Mouse (Mus musculus) intestine, embryonic 15.5 days (tissue): Measurements from ENCODE around the gene D7Ertd443e. TPM values are rescaled to one million over a fixed set of nuclear protein-coding genes. Genes with fewer than 3 reads are reported as not detected.

ENCODE experiments used
- ATAC-seq: fragments of 200-750 bp; cut with Nextera tagmentation; 2 replicates; pipeline ENCODE4 v1.8.0; 2017; ENCODE audit warnings: moderate TSS enrichment, moderate library complexity
- H3K27ac ChIP-seq: fragments of 300-500 bp; sonication (generic); 2 replicates; pipeline ENCODE4 v1.5.1; 2015; ENCODE audit warnings: mild to moderate bottlenecking, inconsistent platforms
- H3K27me3 ChIP-seq: fragments of 300-500 bp; sonication (generic); replicated peaks from 2 replicates; pipeline ENCODE4 v1.6.1; 2015; ENCODE audit warnings: inconsistent platforms
- H3K36me3 ChIP-seq: fragments of 300-500 bp; sonication (generic); 2 replicates; pipeline ENCODE4 v1.6.1; 2015; ENCODE audit warnings: inconsistent platforms
- H3K4me1 ChIP-seq: fragments of 300-500 bp; sonication (generic); replicated peaks from 2 replicates; pipeline ENCODE4 v1.6.1; 2015; ENCODE audit warnings: inconsistent platforms
- H3K4me2 ChIP-seq: fragments of 300-500 bp; sonication (generic); replicated peaks from 2 replicates; pipeline ENCODE4 v1.6.1; 2015; ENCODE audit warnings: mild to moderate bottlenecking, inconsistent platforms
- H3K4me3 ChIP-seq: fragments of 300-500 bp; sonication (generic); replicated peaks from 2 replicates; pipeline ENCODE4 v1.5.1; 2015; ENCODE audit warnings: inconsistent platforms
- H3K9ac ChIP-seq: fragments of 300-500 bp; sonication (generic); 2 replicates; pipeline ENCODE4 v1.6.1; 2015; ENCODE audit warnings: inconsistent platforms
- H3K9me3 ChIP-seq: fragments of 300-500 bp; sonication (generic); 2 replicates; pipeline ENCODE4 v1.6.1; 2016; ENCODE audit warnings: inconsistent platforms
- WGBS: fragments of 180-500 bp; shearing (Covaris S2); methylation state at CpG from one replicate; pipeline ENCODE4 v1.1.7; 2015; 5-methylcytosine and 5-hydroxymethylcytosine counted together
- polyA plus RNA-seq: library from polyadenylated mRNA; unstranded; fragments of >200 nt; fragmentation: Nextera tagmentation; extraction: Ambion mirVana; gene quantifications from 2 replicates; pipeline ENCODE4 v1.2.1, GENCODE M21; 2015

D7Ertd443e gene
- 0.05 TPM in 1 of 2 replicates, not detected in the other for polyA plus RNA-seq

DNA sequence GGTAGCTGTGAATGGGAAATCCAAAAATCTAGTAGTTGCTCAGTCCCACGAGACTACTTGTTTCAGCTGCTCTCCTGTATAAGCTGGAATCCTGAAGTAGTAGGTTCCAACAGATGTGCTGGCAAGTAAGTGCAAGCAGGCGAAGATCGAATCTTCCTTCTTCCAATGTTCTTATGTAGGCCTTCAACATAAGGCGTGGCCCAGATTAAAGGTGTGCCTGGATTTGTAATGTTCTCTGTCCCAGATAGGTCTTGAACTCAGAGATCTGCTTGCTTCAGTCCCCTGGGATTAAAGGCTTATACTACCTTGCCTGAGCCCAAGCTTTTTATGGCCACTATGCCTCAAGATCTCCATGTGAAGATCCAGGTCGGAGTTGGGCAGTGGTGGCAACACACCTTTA is at the start of gene D7Ertd443e:
D7Ertd443e (minus strand) TSS at position 101 of the 400 bp plus-strand sequence.
- H3K4me2 ChIP-seq: no peak within 1 kb of the TSS
- no peaks in the 10 kb centered on the region for H3K27me3 ChIP-seq
- no peaks in the 10 kb centered on the region for H3K4me1 ChIP-seq
- no peaks in the 10 kb centered on the region for H3K9me3 ChIP-seq
- H3K4me3 ChIP-seq: no peak within 1 kb of the TSS
- WGBS: 90% methylated on average over 5 of the region's 5 CpGs
- no peak for ATAC-seq
- H3K36me3 ChIP-seq: no peaks in the 10 kb centered on the region
- no peak within 1 kb of the TSS for H3K27ac ChIP-seq
- H3K9ac ChIP-seq: no peak within 1 kb of the TSS

DNA sequence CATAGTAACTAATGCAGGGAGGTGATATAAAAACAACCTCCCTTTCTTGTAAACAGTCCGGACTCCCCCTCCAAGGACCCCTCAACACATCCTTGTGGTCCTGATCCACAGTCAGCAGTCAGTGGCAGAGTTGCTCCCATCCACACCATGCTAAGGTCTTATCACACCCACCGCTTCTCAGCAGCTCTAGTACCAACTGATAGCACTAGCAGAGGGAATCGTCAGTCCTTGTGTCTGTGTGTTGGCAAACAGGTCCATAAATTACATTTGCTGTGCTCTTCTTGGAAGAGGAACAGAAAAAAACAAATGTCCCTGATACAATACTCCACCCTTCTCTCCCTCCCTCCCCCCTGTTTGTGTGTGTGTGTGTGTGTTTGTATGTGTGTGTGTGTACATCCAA is 46.2 kb upstream of the D7Ertd443e start:
- no peaks in the 10 kb centered on the region for H3K4me1 ChIP-seq
- no peaks in the 10 kb centered on the region for H3K9me3 ChIP-seq
- H3K4me2 ChIP-seq: no peak overlapping the region
- H3K9ac ChIP-seq: no peak overlapping the region
- no peaks in the 10 kb centered on the region for H3K36me3 ChIP-seq
- ATAC-seq: no peak
- 71% methylated on average over 3 of the region's 3 CpGs for WGBS
- no peaks in the 10 kb centered on the region for H3K27me3 ChIP-seq
- H3K27ac ChIP-seq: no peak overlapping the region
- no peak overlapping the region for H3K4me3 ChIP-seq

DNA sequence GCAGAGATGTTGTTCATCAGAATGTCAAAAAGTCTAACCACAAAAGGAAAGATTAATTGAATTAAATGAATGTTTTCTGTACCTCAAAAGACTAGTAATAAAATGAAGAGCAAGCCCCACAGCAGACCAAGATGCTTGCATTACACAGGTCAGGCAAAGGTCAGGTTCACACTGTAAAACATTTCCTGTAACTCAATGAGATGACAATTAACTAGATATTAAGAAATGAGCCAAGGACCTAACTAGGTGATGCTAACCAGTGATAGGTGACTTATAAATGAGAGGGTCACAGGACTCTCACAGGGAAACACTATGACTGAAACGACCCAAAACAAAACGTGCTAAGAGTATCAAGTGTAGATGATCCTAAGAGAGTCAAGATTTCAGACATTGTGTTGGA is 43.2 kb upstream of the D7Ertd443e start:
- WGBS: 85% methylated on average over 2 of the region's 2 CpGs
- no peaks in the 10 kb centered on the region for H3K27me3 ChIP-seq
- H3K4me1 ChIP-seq: no peaks in the 10 kb centered on the region
- no peaks in the 10 kb centered on the region for H3K9me3 ChIP-seq
- no peak overlapping the region for H3K4me2 ChIP-seq
- H3K27ac ChIP-seq: no peak overlapping the region
- H3K4me3 ChIP-seq: no peak overlapping the region
- H3K9ac ChIP-seq: no peak overlapping the region
- no peaks in the 10 kb centered on the region for H3K36me3 ChIP-seq
- ATAC-seq: no peak

DNA sequence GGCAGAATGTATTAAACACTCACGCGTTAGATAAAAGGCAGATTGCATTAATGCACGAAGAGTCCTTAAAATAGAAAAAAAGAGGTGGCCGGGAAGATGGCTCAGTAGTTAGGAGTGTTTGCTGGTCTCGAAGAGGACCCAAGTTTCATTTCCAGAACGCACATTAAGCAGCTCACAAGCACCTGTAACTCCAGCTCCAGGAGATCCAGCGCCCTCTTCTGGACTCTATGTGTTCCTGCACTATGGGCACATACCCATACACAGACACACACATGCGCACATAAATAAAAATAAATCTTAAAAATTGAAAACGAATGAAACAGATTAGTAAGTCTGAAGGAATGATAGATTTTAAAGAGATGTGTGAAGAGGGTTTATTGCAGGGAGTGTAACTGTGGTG is 29.6 kb upstream of the D7Ertd443e start:
- Histone ChIP-seq H3K9ac (no peak overlapping the region), H3K27ac (no peak overlapping the region), H3K36me3 (no peaks in the 10 kb centered on the region), H3K4me3 (no peak overlapping the region), H3K9me3 (no peaks in the 10 kb centered on the region), H3K4me1 (no peaks in the 10 kb centered on the region), H3K4me2 (no peak overlapping the region), H3K27me3 (no peaks in the 10 kb centered on the region)
- WGBS: 91% methylated on average over 9 of the region's 9 CpGs
- no peak for ATAC-seq

DNA sequence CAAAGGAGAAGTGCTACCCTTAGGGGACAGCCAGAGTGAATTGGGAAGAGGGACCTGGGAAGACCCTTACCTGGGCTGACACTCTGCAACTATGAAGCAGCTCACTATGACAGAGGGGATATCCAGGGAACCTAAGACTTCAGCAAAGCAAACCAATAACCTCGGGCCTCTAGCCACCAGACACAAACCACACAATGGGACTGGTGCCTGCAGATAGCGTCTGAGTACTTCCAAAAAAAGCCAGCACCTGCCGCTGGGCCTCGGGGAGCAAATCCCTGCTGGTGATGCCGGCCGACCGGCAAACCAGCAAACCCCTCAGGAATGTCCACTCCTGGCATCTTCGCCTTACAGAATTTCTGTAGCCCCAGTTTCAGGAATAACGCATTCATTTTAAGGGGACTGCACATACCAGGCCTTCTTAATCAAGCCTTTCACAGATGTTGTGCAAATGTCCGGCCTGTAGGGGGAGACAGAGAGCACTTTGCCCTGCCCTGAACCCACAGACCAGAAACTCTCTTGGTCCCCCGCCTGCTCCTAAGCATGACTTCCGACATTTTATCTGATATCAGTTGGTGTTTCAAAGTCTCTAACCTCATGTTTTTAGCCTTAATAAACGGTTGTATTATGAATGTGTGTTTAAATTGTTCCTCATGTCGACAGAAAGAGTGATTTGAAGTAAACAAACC is 28.7 kb upstream of the D7Ertd443e start:
- Histone ChIP-seq H3K27me3 (no peaks in the 10 kb centered on the region), H3K4me1 (no peaks in the 10 kb centered on the region), H3K4me3 (no peak overlapping the region), H3K9me3 (no peaks in the 10 kb centered on the region), H3K36me3 (no peaks in the 10 kb centered on the region), H3K9ac (no peak overlapping the region), H3K4me2 (no peak overlapping the region), H3K27ac (no peak overlapping the region)
- WGBS: 31% methylated on average over 14 of the region's 14 CpGs
- ATAC-seq: no peak

DNA sequence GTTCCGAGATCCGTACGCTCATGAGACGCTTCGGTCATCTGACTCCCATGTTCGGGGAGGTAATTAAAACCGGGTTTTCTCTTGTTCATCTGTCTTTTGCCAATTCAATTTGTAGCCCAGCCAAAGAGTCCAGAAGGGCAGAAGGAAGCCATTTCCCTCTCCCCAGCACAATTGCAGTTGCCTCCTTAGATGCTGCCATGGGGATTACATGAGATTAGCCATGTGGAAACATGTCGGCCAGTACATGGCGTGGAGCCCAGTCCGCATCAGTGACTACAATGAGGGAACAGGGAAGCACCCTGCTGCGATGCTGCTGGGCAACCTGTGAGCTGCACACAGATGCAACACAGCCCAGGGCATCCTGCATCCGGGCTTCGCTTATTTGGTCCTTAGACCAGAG is 23.2 kb upstream of the D7Ertd443e start:
- H3K36me3 ChIP-seq: no peaks in the 10 kb centered on the region
- no peak for ATAC-seq
- H3K4me1 ChIP-seq: no peaks in the 10 kb centered on the region
- no peaks in the 10 kb centered on the region for H3K27me3 ChIP-seq
- WGBS: 89% methylated on average over 13 of the region's 13 CpGs
- no peaks in the 10 kb centered on the region for H3K9me3 ChIP-seq
- no peak overlapping the region for H3K9ac ChIP-seq
- no peak overlapping the region for H3K4me3 ChIP-seq
- H3K27ac ChIP-seq: no peak overlapping the region
- no peak overlapping the region for H3K4me2 ChIP-seq

DNA sequence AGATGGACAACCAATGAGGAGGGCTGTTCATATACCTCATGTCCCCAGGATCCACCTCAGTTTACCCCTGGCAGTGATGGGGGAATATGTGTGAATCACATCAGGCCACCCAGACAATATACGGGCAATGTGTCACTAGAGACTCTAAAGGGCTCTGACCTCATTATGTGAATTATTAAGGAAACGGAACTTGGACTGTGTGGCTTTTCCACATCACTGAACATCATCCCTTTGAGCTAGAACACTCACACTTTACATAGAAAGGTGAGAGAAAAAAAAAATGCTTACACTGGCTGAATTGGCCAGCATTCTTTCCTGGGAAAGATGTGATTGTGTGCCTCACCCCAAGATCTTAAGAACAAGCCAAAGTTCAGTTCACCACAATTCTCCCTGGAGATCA is 15.3 kb upstream of the D7Ertd443e start:
- no peaks in the 10 kb centered on the region for H3K4me1 ChIP-seq
- 77% methylated on average over 2 of the region's 2 CpGs for WGBS
- no peak for ATAC-seq
- no peak overlapping the region for H3K9ac ChIP-seq
- no peaks in the 10 kb centered on the region for H3K36me3 ChIP-seq
- H3K4me3 ChIP-seq: no peak overlapping the region
- H3K4me2 ChIP-seq: no peak overlapping the region
- no peak overlapping the region for H3K27ac ChIP-seq
- no peaks in the 10 kb centered on the region for H3K27me3 ChIP-seq
- H3K9me3 ChIP-seq: no peaks in the 10 kb centered on the region

DNA sequence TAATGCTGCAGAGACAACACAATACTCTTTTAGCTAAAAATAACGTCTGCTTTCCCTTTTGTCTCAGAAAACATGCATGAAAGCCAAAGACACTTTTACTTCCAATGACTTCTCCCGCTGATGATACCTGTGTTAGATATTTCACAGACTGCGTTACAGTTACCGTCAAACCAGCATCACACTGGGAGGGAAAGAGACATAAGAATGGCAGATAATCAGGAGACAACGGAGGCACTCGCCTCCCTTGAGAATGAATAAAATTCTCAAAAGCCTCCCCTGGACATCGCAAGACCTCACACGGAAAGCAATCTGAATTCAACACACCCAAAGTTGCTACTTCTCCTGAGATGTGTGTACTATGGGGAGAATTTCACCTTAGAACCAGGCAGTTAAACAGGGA is 11.3 kb upstream of the D7Ertd443e start:
- H3K4me2 ChIP-seq: no peak overlapping the region
- H3K4me3 ChIP-seq: no peak overlapping the region
- 82% methylated on average over 8 of the region's 8 CpGs for WGBS
- no peaks in the 10 kb centered on the region for H3K9me3 ChIP-seq
- no peaks in the 10 kb centered on the region for H3K27me3 ChIP-seq
- ATAC-seq: no peak
- H3K9ac ChIP-seq: no peak overlapping the region
- no peaks in the 10 kb centered on the region for H3K4me1 ChIP-seq
- no peak overlapping the region for H3K27ac ChIP-seq
- H3K36me3 ChIP-seq: no peaks in the 10 kb centered on the region

- H3K27me3 ChIP-seq: no peaks in the 10 kb centered on the region
- H3K36me3 ChIP-seq: no peaks in the 10 kb centered on the region
- WGBS: 77% methylated on average over 3 of the region's 3 CpGs
- H3K4me3 ChIP-seq: no peak overlapping the region
- H3K4me1 ChIP-seq: no peaks in the 10 kb centered on the region
- H3K9ac ChIP-seq: no peak overlapping the region
- no peak overlapping the region for H3K27ac ChIP-seq
- ATAC-seq: no peak
- no peak overlapping the region for H3K4me2 ChIP-seq
- H3K9me3 ChIP-seq: no peaks in the 10 kb centered on the region
These were observed 2.7 kb downstream of the D7Ertd443e start for GRCm38 (mm10) chr7:134382791-134383190.

DNA sequence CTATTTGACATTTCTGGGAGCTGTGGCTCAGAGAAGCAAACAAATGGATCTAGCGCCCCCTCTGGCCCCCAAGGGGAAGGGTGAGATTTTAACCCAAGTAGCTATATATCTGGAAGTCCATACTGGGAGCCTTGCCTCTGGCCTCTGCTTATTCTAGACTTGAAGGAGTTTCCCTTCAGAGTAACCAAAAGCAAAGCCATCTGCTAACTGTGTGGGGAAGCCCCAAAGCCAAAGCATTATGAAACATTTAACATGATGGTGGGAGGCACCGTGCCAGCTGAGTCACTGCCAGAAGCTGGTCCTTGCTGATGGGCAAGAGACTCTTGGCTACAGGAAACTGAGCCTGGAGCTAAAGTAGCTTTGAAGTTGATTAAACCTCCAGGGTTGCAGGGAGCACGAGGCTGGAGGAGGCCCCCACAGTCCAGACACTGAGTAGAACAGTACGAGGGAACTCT is 4.0 kb downstream of the D7Ertd443e start:
- Histone ChIP-seq H3K4me1 (no peaks in the 10 kb centered on the region), H3K27me3 (no peaks in the 10 kb centered on the region), H3K27ac (no peak overlapping the region), H3K36me3 (no peaks in the 10 kb centered on the region), H3K9ac (no peak overlapping the region), H3K9me3 (no peaks in the 10 kb centered on the region), H3K4me2 (no peak overlapping the region), H3K4me3 (no peak overlapping the region)
- no peak for ATAC-seq
- 50% methylated on average over 4 of the region's 4 CpGs for WGBS

GRCm38 (mm10) chr7:134378273-134378672 is 7.2 kb downstream of the D7Ertd443e start:
- ATAC-seq: peak; percentile 65
- no peak overlapping the region for H3K9ac ChIP-seq

DNA sequence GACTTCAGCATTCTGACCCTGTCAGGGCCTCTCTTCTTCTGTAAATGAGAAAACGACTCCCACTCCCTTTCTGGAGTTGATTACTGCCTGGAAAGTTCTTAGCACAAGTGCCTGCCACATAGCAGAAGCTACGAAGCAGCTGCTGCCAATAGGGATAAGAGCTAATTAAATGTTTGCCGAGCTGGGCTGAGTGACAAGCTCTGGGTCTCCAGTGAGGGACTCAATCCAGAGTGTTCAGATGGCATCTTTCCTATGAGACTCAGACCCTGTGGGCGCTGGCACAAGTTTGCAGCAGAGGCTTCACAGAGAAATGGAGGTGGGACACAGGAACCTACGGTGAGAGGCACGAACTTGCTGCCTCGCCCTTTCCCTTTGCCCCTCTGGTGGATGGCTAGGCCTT is 8.7 kb downstream of the D7Ertd443e start:
- ATAC-seq: no peak
- Histone ChIP-seq H3K4me3 (no peak overlapping the region), H3K9me3 (no peaks in the 10 kb centered on the region), H3K4me1 (no peaks in the 10 kb centered on the region), H3K36me3 (no peaks in the 10 kb centered on the region), H3K27me3 (no peaks in the 10 kb centered on the region), H3K9ac (no peak overlapping the region), H3K27ac (no peak overlapping the region), H3K4me2 (no peak overlapping the region)
- WGBS: 74% methylated on average over 7 of the region's 7 CpGs

More at GRCm38 (mm10) chr7:134378273-134378672, 7.2 kb downstream of the D7Ertd443e start:
- Histone ChIP-seq H3K9me3 (no peaks in the 10 kb centered on the region), H3K27me3 (no peaks in the 10 kb centered on the region), H3K4me2 (no peak overlapping the region), H3K4me3 (no peak overlapping the region), H3K27ac (no peak overlapping the region), H3K4me1 (no peaks in the 10 kb centered on the region), H3K36me3 (no peaks in the 10 kb centered on the region)
- 56% methylated on average over 4 of the region's 4 CpGs for WGBS

- H3K27ac ChIP-seq: no peak overlapping the region
- H3K4me3 ChIP-seq: no peak overlapping the region
- no peak for ATAC-seq
These were observed 13.2 kb downstream of the D7Ertd443e start for GRCm38 (mm10) chr7:134372276-134372675.

More at GRCm38 (mm10) chr7:134372276-134372675, 13.2 kb downstream of the D7Ertd443e start:
- Histone ChIP-seq H3K27me3 (no peaks in the 10 kb centered on the region), H3K36me3 (no peaks in the 10 kb centered on the region), H3K9me3 (no peaks in the 10 kb centered on the region), H3K9ac (no peak overlapping the region), H3K4me1 (no peaks in the 10 kb centered on the region), H3K4me2 (no peak overlapping the region)
- 64% methylated on average over 5 of the region's 5 CpGs for WGBS
